Mouse (Mus musculus) thymus, adult 2 months (tissue): ENCODE measurements around the gene Taf8. TPM values are rescaled to one million over a fixed set of nuclear protein-coding genes. Genes with fewer than 3 reads are reported as not detected.

ENCODE experiments used
- DNase-seq: peaks from one replicate; pipeline ENCODE4 v3.0.0; 2021
- H3K27ac ChIP-seq: fragments of 200-500 bp; 2 replicates; pipeline ENCODE4 v1.5.1; 2012; ENCODE audit warnings: low read length, control low read depth; ENCODE audit not compliant: control insufficient read depth, insufficient read depth
- H3K27me3 ChIP-seq: fragments of 200-500 bp; 2 replicates; pipeline ENCODE4 v1.6.1; 2012; ENCODE audit warnings: mild to moderate bottlenecking, low read length, moderate library complexity, mixed read lengths; ENCODE audit not compliant: control insufficient read depth, insufficient read depth
- H3K36me3 ChIP-seq: fragments of 200-500 bp; 2 replicates; pipeline ENCODE4 v1.6.1; 2012; ENCODE audit warnings: mild to moderate bottlenecking, low read length, moderate library complexity; ENCODE audit not compliant: control insufficient read depth, insufficient read depth
- H3K4me1 ChIP-seq: fragments of 200-500 bp; replicated peaks from 2 replicates; pipeline ENCODE4 v1.6.1; 2012; ENCODE audit warnings: low read length; ENCODE audit not compliant: control insufficient read depth, insufficient read depth
- H3K4me3 ChIP-seq: fragments of 200-500 bp; 2 replicates; pipeline ENCODE4 v1.5.1; 2012; ENCODE audit warnings: mild to moderate bottlenecking, low read length, control low read depth, moderate library complexity; ENCODE audit not compliant: control insufficient read depth, insufficient read depth
- CTCF ChIP-seq: fragments of 200-500 bp; IDR thresholded peaks from 2 replicates; pipeline ENCODE4 v1.5.1; 2012; ENCODE audit warnings: mild to moderate bottlenecking, control low read depth, low read length, moderate library complexity, borderline replicate concordance; ENCODE audit not compliant: control insufficient read depth, poor library complexity, insufficient read depth; ENCODE audit errors: extremely low read depth
- POLR2A ChIP-seq: fragments of 200-500 bp; IDR thresholded peaks from 2 replicates; pipeline ENCODE4 v1.6.1; 2012; ENCODE audit warnings: mild to moderate bottlenecking, low read length, control low read depth, moderate library complexity; ENCODE audit not compliant: control insufficient read depth, poor library complexity, insufficient read depth; ENCODE audit errors: extremely low read depth
- WGBS: fragments of 180-500 bp; shearing (Covaris S2); methylation state at CpG from one replicate; pipeline ENCODE4 v1.1.7; 2018; 5-methylcytosine and 5-hydroxymethylcytosine counted together
- polyA plus RNA-seq: library from polyadenylated mRNA; depleted of rRNA; stranded (reverse); fragments of >200 nt; gene quantifications from 2 replicates; pipeline ENCODE4 v1.2.3, GENCODE M21; 2012

The Taf8 gene
- polyA plus RNA-seq, 1 experiment: 74.3 TPM

DNA sequence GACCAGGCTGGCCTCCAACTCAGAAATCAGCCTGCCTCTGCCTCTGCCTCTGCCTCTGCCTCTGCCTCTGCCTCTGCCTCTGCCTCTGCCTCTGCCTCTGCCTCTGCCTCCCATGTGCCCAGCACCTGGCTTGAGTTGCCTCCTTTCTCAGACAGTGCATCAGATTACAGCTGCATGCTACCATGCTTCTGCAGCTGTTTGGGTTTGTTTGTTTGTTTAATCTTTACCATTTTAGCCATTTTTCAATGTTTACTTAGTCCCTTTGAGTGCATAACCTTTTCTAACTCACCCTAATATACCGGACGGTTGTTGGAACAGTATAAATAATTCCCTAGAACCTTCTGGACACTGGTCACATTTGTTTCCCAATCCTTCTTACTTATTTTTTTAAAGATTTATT, 43.2 kb downstream of the Taf8 start:
- H3K36me3 ChIP-seq: no peaks in the 10 kb centered on the region

DNA sequence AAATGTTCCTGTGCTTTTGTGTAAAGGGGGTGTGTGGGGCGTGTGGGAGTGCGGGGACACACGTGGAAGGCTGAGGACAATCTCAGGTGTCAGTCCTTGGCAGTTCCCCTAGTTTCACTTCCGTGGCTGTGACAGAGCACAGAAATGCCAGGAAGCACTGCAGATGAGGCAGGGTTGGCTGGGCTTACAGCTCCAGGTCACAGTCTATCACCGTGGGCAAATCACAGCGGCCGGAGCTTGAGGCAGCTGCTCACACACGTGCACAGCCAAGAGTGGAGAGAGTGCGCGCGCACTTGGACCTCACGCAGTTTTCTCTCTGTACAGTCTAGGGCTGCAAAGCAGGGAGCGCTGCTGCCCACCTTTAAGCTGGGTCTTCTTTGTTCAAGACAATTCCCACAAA, 43.8 kb downstream of the Taf8 start:
- no peak for DNase-seq
- peaks cover 21% of the 10 kb centered on the region for H3K4me1 ChIP-seq
- 31% methylated on average over 13 of the region's 13 CpGs for WGBS
- TF ChIP-seq POLR2A (no peak), CTCF (no peak)
- H3K36me3 ChIP-seq: no peaks in the 10 kb centered on the region
- no peak overlapping the region for H3K4me3 ChIP-seq
- no peak overlapping the region for H3K27ac ChIP-seq
- no peaks in the 10 kb centered on the region for H3K27me3 ChIP-seq

More for the DNA sequence above, 43.2 kb downstream of the Taf8 start:
- Histone ChIP-seq H3K27ac (no peak overlapping the region), H3K4me3 (no peak overlapping the region), H3K4me1 (peaks cover 26% of the 10 kb centered on the region), H3K27me3 (no peaks in the 10 kb centered on the region)
- TF ChIP-seq POLR2A (no peak), CTCF (no peak)
- DNase-seq: no peak
- WGBS: 97% methylated on average over 2 of the region's 2 CpGs

DNA sequence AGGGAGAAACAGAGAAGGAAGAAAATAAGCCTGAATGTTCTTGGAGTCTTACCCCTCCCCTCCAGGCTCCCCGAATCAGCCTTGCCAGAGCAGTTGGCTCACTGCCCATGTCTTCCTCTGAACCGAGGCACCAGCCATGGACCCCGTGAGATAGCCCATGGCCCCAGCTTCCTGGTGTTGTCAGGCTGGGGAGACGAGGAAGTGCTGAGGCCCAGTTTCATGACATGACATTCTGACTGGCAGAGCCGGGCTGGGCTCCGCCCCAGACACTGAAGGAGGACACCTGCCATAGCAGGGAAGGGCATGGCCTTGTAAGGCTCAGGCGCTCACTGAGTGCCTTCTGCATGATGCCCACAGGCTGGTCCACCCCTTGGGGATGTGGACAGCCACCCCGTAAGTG, 47.4 kb downstream of the Taf8 start:
- 32% methylated on average over 8 of the region's 8 CpGs for WGBS
- Histone ChIP-seq H3K36me3 (no peaks in the 10 kb centered on the region), H3K27me3 (no peaks in the 10 kb centered on the region), H3K4me1 (peaks cover 12% of the 10 kb centered on the region), H3K27ac (no peak overlapping the region), H3K4me3 (no peak overlapping the region; the same call in 1 of the 2 replicates)
- TF ChIP-seq CTCF (no peak), POLR2A (no peak)
- no peak for DNase-seq

DNA sequence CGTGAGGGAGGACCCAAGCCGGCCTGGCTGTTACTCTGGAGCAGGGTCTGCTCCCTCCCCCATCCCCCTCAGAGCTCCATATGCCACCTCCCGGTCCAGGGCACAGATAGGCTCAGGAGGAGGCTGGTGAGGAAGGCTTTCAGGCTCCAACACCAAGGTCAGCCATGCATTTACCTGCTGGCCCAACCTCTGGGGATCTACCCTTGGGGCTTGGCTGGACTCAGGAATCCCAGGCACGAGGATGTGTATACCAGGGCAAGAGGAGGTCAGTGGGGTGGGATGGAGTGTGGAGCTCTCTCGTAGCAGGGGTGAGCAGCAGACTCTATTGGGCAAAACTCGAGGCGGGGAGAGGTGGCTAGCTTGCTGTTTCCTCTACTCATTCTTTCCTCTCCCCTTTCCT, 49.2 kb downstream of the Taf8 start:
- Histone ChIP-seq H3K4me3 (no peak overlapping the region), H3K27ac (no peak overlapping the region), H3K36me3 (no peaks in the 10 kb centered on the region), H3K27me3 (no peaks in the 10 kb centered on the region), H3K4me1 (peaks cover 8% of the 10 kb centered on the region)
- WGBS: 81% methylated on average over 7 of the region's 7 CpGs
- DNase-seq: no peak
- no peak for TF ChIP-seq POLR2A
- no peak for TF ChIP-seq CTCF

DNA sequence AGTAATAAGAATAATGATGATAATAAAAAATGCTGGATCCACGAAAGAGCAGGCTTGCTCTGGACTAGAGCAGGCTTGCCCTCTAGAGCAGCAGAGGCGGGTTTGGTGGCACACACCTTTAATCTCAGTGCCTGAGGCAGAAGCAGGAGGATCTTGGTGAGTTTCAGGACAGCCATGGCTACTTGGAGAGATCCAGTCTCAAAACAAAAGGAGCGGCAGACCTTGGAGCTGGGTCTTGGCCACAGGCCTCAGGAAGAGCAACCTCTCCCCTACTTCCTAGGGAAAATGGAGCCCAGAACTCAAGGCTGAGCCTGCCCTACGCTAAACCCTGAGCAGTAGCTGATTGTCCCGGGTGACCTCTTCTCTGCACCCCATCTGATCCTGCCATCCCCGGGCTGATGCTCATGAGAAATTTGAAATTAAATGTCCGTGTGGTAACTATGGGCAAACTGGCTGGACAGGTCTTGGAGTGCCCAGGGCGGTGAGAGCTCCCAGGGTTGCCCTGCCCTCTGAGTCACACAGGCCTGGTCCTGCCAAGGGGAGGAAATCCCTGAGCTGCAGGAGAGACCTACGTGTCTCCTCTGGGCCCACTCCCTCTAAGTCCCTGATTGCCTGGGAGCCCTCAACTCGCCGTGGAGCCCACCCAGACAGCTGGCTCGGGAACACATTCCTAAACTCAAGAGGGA, 51.1 kb downstream of the Taf8 start:
- 93% methylated on average over 12 of the region's 12 CpGs for WGBS
- DNase-seq: no peak

DNA sequence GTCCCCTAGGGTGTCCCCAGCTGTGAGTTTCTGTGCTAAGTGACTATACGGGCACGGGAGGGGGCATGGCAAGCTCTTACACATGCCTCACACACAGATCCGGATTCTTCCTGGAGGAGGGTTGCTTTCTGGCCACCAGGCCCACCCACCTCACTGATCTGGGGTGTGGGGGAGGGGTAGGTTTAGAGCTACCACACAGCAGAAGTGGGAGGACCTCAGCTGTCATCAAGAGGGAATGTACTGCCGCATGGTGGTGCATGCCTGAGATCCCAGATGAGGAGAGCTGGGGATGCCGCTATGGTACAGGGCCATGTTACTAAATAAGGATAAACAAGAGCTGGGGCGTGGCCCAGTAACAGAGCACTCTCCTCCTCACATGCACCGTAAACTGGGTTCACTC, 51.9 kb downstream of the Taf8 start:
- Histone ChIP-seq H3K27ac (no peak overlapping the region), H3K27me3 (no peaks in the 10 kb centered on the region), H3K36me3 (no peaks in the 10 kb centered on the region), H3K4me1 (peaks cover 15% of the 10 kb centered on the region), H3K4me3 (no peak overlapping the region)
- DNase-seq: no peak
- WGBS: 92% methylated on average over 7 of the region's 7 CpGs
- TF ChIP-seq POLR2A (no peak), CTCF (no peak)

More for the DNA sequence above, 51.1 kb downstream of the Taf8 start:
- no peak for TF ChIP-seq CTCF
- no peak for TF ChIP-seq POLR2A
- Histone ChIP-seq H3K36me3 (no peaks in the 10 kb centered on the region), H3K4me3 (no peak overlapping the region), H3K4me1 (peaks cover 13% of the 10 kb centered on the region), H3K27ac (no peak overlapping the region), H3K27me3 (no peaks in the 10 kb centered on the region)
